Mouse (Mus musculus) lung, postnatal 0 days (tissue): ENCODE data around the gene Lekr1. TPM values are rescaled to one million over a fixed set of nuclear protein-coding genes. Genes with fewer than 3 reads are reported as not detected.

Source experiments
- ATAC-seq: fragments of 200-750 bp; cut with Nextera tagmentation; 2 replicates; pipeline ENCODE4 v1.8.0; 2017; ENCODE audit warnings: moderate library complexity
- DNase-seq: peaks from one replicate; pipeline ENCODE4 v3.0.0-alpha.2; 2016; ENCODE audit warnings: low spot score
- H3K27ac ChIP-seq: fragments of 300-500 bp; sonication (generic); 2 replicates; pipeline ENCODE4 v1.5.1; 2014; ENCODE audit warnings: antibody characterized with exemption, mild to moderate bottlenecking, low read length, mixed read lengths
- H3K27me3 ChIP-seq: fragments of 300-500 bp; sonication (generic); replicated peaks from 2 replicates; pipeline ENCODE4 v1.6.1; 2014; ENCODE audit warnings: low read length, mixed read lengths; ENCODE audit not compliant: insufficient read depth
- H3K36me3 ChIP-seq: fragments of 300-500 bp; sonication (generic); 2 replicates; pipeline ENCODE4 v1.6.1; 2014; ENCODE audit warnings: low read length, mixed read lengths; ENCODE audit not compliant: insufficient read depth
- H3K4me1 ChIP-seq: fragments of 300-500 bp; sonication (generic); 2 replicates; pipeline ENCODE4 v1.6.1; 2014; ENCODE audit warnings: antibody characterized with exemption, low read depth, low read length, mixed read lengths; ENCODE audit not compliant: insufficient read depth
- H3K4me2 ChIP-seq: fragments of 300-500 bp; sonication (generic); replicated peaks from 2 replicates; pipeline ENCODE4 v1.6.1; 2014; ENCODE audit warnings: low read depth, mild to moderate bottlenecking, low read length, moderate library complexity, mixed read lengths
- H3K4me3 ChIP-seq: fragments of 300-500 bp; sonication (generic); 2 replicates; pipeline ENCODE4 v1.5.1; 2014; ENCODE audit warnings: low read depth, low read length
- H3K9ac ChIP-seq: fragments of 300-500 bp; sonication (generic); replicated peaks from 2 replicates; pipeline ENCODE4 v1.6.1; 2014; ENCODE audit warnings: low read depth, mild to moderate bottlenecking
- H3K9me3 ChIP-seq: fragments of 300-500 bp; sonication (generic); 2 replicates; pipeline ENCODE4 v1.6.1; 2016; ENCODE audit warnings: low read length, mixed read lengths
- CTCF ChIP-seq: IDR thresholded peaks from 2 replicates; pipeline ENCODE4 v1.5.1; 2016; ENCODE audit warnings: antibody characterized with exemption, mild to moderate bottlenecking
- EP300 ChIP-seq: IDR thresholded peaks from 2 replicates; pipeline ENCODE4 v1.6.1; 2016; ENCODE audit warnings: antibody characterized with exemption, mild to moderate bottlenecking, control low read depth
- WGBS: fragments of 180-500 bp; shearing (Covaris S2); extraction: QIAGEN DNeasy Blood & Tissue Kit; methylation state at CpG from one replicate; pipeline ENCODE4 v1.1.7; 2014; 5-methylcytosine and 5-hydroxymethylcytosine counted together
- polyA plus RNA-seq: library from polyadenylated mRNA; unstranded; fragments of >200 nt; fragmentation: Nextera tagmentation; extraction: Ambion mirVana; gene quantifications from 2 replicates; pipeline ENCODE4 v1.2.1, GENCODE M21; 2015

The Lekr1 gene
- polyA plus RNA-seq, 1 experiment from 2014 or later = 4.3 TPM

DNA sequence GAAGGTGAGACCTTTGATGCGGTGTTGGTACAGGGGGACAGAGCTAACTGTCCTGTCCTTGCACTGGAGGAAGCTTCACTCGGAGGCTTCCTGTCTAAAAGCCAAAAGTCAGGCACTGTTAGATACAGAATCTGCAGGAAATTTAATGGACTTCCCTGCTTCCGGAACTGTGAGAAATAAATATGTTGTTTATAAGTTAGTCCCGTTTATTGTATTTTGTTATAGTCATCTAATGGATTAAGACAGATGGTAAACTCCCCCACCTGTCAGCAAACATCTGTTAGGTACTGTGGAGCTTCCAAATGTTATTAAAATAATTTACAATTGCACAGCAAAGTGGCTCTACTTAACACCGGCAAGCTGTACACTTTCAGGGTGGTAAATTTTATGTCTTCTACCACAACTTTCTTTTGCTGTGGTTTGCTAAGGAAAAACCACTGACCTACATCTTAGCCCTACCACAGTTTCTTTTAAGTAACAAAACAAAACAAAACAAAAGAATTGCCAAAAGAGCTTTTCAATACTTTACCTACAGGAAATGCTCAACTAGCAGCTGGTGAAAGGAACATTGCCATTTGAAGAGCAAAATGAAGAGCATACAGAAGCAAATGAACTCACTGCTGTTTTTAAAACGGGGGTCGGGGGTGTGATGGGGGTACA, 15.7 kb upstream of the Lekr1 start:
- H3K9ac ChIP-seq = no peak overlapping the region
- H3K27me3 ChIP-seq = no peaks in the 10 kb centered on the region
- ATAC-seq (no peak), DNase-seq (no peak)
- no peak overlapping the region for H3K27ac ChIP-seq
- H3K9me3 ChIP-seq = no peaks in the 10 kb centered on the region
- H3K4me2 ChIP-seq = no peak overlapping the region
- H3K4me1 ChIP-seq = no peaks in the 10 kb centered on the region
- TF ChIP-seq CTCF (no peak), EP300 (no peak)
- H3K4me3 ChIP-seq = no peak overlapping the region
- no peaks in the 10 kb centered on the region for H3K36me3 ChIP-seq
- 58% methylated on average over 7 of the region's 7 CpGs for WGBS

DNA sequence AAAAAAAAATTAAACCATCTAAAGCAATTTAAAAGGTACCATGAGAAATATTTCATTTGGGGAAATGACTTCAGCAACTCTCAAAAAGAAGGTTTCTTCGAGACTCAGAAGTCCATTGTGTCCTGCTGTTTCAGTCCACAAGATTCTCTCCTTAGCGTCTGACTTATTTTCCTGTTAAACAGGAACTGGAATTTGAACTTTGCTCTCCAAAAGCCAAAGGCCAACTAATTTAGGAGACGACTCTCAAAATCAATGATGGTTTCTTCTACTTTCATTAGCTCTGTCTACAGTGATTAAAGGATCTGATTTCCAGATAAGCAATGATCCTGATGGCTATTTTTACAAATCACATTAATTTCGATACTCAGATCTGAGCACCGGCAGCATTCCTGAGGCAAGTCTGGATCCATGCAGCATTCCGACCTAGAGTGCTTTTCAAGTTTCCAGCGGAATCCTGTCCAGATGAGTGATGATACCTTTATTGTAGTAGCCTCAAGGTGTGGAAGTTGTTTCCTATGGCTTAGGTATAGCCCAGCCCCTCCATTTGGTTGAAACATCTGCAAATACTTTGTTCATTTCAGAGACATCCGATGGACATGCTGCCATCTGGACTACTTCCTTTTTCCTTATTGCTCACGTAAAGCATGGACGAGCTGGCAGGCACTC, 11.4 kb upstream of the Lekr1 start:
- TF ChIP-seq EP300 (no peak), CTCF (no peak)
- WGBS = 44% methylated on average over 10 of the region's 10 CpGs
- Histone ChIP-seq H3K9ac (no peak overlapping the region), H3K9me3 (no peaks in the 10 kb centered on the region), H3K27ac (no peak overlapping the region), H3K4me3 (no peak overlapping the region), H3K36me3 (no peaks in the 10 kb centered on the region), H3K4me2 (no peak overlapping the region), H3K4me1 (no peaks in the 10 kb centered on the region), H3K27me3 (no peaks in the 10 kb centered on the region)
- DNase-seq = no peak
- no peak for ATAC-seq

DNA sequence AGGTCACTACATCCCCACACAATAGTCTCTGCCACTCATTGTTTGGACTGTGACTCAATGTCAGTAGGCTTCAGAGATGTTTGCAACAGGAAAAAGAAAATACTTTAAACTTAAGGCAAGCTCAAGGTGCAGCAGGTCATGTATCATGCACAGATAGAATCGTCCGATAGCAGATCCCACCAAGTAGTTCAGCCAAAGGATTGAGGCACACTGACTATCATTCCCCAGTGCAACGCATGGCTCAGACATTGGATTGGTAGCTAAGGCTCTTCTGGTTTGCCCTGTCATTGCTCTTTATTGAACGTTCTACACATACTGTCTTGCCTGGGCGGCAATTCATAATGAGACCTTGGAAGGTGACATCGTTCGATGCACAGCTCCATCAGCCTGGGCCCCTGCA, 9.6 kb upstream of the Lekr1 start:
- ATAC-seq = no peak

DNA sequence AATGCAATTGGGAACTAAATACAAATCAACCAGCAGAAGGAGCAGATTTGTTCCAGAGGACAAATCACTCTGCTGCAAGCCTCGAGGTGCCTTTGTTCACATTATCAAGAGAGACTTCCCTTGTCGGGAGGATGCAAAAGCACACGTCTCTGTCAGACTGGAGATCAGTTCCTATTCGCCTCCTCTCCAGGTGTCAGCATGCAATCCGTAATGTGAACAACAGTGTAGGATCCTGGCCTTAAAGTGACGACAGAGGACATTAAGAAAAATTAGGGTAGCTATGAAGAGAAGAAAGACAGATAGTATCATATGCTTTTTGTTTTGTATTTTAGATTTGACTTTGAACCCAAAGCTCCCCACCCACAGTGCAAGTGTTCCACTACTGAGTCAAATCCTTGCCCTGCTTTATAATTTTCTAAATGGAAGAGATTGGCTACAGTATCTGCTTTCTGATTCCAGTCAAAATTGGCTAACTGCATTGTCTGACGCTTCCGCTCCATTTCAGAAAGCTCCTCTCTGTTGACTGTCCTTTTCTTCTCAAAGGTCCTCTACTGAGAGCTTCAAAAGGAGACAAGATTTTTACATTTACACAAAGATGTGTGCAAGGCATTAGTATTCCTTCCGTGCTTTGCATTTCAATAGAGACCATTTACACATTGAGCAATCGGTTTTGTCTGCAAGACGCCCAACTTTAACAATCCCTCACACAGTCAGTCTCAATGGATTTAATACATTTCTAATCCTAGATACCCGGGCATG, 8.9 kb upstream of the Lekr1 start:
- Histone ChIP-seq H3K4me1 (no peaks in the 10 kb centered on the region), H3K4me2 (no peak overlapping the region), H3K27me3 (no peaks in the 10 kb centered on the region), H3K36me3 (no peaks in the 10 kb centered on the region), H3K9ac (no peak overlapping the region), H3K27ac (no peak overlapping the region), H3K4me3 (no peak overlapping the region), H3K9me3 (no peaks in the 10 kb centered on the region)
- DNase-seq (no peak), ATAC-seq (no peak)
- WGBS = 71% methylated on average over 12 of the region's 12 CpGs
- no peak for TF ChIP-seq CTCF
- TF ChIP-seq EP300 = no peak

More for the DNA sequence above, 9.6 kb upstream of the Lekr1 start:
- no peaks in the 10 kb centered on the region for H3K9me3 ChIP-seq
- H3K27me3 ChIP-seq = no peaks in the 10 kb centered on the region
- TF ChIP-seq EP300 = no peak
- no peak for TF ChIP-seq CTCF
- 84% methylated on average over 7 of the region's 7 CpGs for WGBS
- H3K9ac ChIP-seq = no peak overlapping the region
- no peaks in the 10 kb centered on the region for H3K36me3 ChIP-seq
- H3K27ac ChIP-seq = no peak overlapping the region
- no peaks in the 10 kb centered on the region for H3K4me1 ChIP-seq
- H3K4me3 ChIP-seq = no peak overlapping the region
- H3K4me2 ChIP-seq = no peak overlapping the region
- no peak for DNase-seq

DNA sequence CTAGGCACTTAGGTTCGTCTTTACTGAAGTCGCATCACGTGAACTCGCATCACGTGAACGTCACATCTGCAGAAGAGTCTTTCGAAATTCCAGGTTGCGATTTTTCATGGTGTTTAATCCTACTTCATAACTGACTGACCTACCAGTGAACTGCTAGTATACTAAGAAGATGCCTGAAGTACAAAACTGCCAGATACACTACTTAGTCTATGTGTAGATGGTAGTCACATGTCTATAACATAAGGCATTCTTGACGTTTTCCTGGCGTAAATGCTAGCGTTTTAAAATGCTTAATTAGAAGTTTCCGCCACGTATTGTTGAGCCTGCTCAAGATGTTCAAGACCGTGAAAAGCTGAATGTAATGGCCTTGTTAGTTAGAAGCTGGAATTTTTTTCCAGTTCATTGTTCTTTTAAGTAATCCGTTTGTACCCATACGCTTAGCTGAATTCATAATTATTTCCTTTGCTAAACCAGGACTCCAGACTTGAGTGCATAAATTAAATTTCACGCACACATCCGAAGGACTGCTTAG, 7.9 kb upstream of the Lekr1 start:
- 46% methylated on average over 18 of the region's 18 CpGs for WGBS
- Histone ChIP-seq H3K9me3 (no peaks in the 10 kb centered on the region), H3K4me3 (peak overlapping the region; percentile 55; the same call in 1 of the 2 replicates), H3K27ac (no peak overlapping the region), H3K4me2 (peak overlapping the region; percentile 74), H3K36me3 (no peaks in the 10 kb centered on the region), H3K27me3 (no peaks in the 10 kb centered on the region), H3K9ac (no peak overlapping the region), H3K4me1 (no peaks in the 10 kb centered on the region)
- ATAC-seq (no peak), DNase-seq (no peak)
- TF ChIP-seq EP300 = no peak
- no peak for TF ChIP-seq CTCF
